Mouse (Mus musculus): ENCODE measurements around the gene Mast1. TPM values are rescaled to one million over a fixed set of nuclear protein-coding genes. Genes with fewer than 3 reads are reported as not detected.
A peak's percentile ranks its signal among the peaks of the same experiment; 100 is the strongest.

Mast1 gene
- total and polyA plus RNA-seq, 3 experiments: 0.21 to 0.34 TPM; not detected in 1

DNA sequence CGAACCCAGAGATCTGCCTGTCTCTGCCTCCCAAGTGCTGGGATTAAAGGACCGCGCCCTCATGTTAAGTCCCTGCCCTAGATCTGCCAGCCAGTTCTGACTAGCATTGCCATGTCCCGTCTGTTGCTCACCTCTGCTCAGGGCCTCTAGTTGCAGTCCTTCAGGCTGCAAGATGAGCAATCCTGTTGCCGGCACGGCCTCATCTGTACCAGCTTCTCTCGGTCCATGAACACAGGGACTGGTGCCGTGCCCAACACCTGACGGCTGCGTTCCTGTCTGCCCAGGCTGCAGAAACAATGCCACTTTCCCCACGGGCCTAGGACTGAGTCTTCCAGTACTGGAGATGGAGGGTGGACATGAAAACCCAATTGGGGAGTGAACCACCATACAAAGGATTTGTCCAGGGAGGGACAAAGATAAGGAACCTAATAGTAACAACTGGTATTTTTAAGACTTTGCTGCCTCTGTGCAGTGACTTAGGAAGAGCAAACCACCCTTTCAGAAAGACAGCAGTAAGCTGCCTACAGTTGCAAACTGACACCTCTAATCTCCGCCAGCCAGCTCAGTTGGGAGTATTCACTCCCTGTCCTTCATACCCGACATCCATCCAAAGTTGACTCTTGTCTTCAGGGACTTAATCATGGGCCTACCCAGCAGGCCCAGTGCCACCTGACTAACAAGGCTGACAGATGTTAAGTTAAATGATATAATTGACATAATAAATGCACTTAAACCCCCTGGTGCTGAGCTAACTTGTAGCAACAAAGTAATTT, 30.6 kb upstream of the Mast1 start:
- H3K27ac ChIP-seq (ENCODE audit: insufficient read depth, low read depth): no peak overlapping the region
- DNase-seq (ENCODE audit: extremely low read depth): no peak
- H3K9ac ChIP-seq (ENCODE audit: insufficient read depth, low read depth): no peak overlapping the region; the same call in 1 of the 2 replicates
- TF ChIP-seq ZMIZ1 (IDR thresholded peaks at IDR 0.05; ENCODE audit: low read depth, low read length) (no peak), CHD1 (IDR thresholded peaks at IDR 0.05; ENCODE audit: low read depth, low read length) (no peak), MAFK (IDR thresholded peaks at IDR 0.05; ENCODE audit: insufficient replicate concordance, low read length) (no peak), EP300 (IDR thresholded peaks at IDR 0.05; ENCODE audit: low read length) (no peak), ZKSCAN1 (IDR thresholded peaks at IDR 0.05; ENCODE audit: borderline replicate concordance, low read depth, low read length) (no peak), ELF1 (IDR thresholded peaks at IDR 0.05; ENCODE audit: low read depth, low read length) (no peak), ZC3H11A (IDR thresholded peaks at IDR 0.05; ENCODE audit: low read depth, low read length) (no peak)
- dilution Hi-C loops (cut with MboI; ENCODE audit: extremely low pct_ligation_motif_present, extremely low pct_unique_long_range_greater_than_20kb, low sequenced_read_pairs): no loop called here
- H3K4me1 ChIP-seq (ENCODE audit: control insufficient read depth in 1 of 2, insufficient read depth in 2 of 2): peaks cover 18 to 50% of the 10 kb centered on the region in 2 experiments
- in situ Hi-C loops (cut with MboI; ENCODE audit: low pct_ligation_motif_present, low pct_unique_long_range_greater_than_20kb, low sequenced_read_pairs): no loop called here
- H3K27me3 ChIP-seq (replicated peaks): no peaks in the 10 kb centered on the region
- peaks cover 9% of the 10 kb centered on the region for H3K79me2 ChIP-seq (replicated peaks; ENCODE audit: control insufficient read depth, extremely low read depth, insufficient read depth, poor library complexity, severe bottlenecking)
- H3K4me3 ChIP-seq (replicated peaks in 1 of 3; ENCODE audit: low read depth in 2 of 3, low read length in 2 of 3, poor library complexity in 1 of 3): peak overlapping the region in 1 of 3 experiments; percentile 90
- no peaks in the 10 kb centered on the region for H3K9me3 ChIP-seq (replicated peaks; ENCODE audit: low read length)
- peaks cover 15 to 34% of the 10 kb centered on the region in 2 experiments for H3K36me3 ChIP-seq (replicated peaks in 1 of 2; ENCODE audit: control insufficient read depth in 1 of 2, insufficient read depth in 1 of 2, low read length in 1 of 2)
- H3K4me2 ChIP-seq (ENCODE audit: insufficient read depth, low read depth, poor library complexity, severe bottlenecking): no peak overlapping the region; the same call in 1 of the 2 replicates

DNA sequence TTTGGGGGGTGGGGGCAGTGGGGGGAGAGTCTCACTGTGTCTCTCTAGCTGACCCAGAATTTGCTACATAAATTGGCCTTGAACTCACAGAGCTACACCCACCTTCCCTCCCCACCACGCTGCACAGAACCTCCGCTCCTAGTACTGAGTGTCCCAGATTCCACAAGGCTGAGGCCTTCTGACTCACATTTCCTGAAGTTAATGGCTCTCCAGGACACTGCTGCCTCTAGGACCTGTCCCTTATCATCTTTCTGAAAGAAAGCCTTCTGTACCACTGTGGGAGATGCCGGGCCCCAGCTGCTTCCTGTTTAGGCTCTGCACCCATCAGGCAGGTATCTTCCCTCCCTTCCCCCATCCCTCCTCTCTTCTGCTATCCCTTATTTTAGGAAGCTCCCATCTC, 29.4 kb upstream of the Mast1 start:
- H3K27me3 ChIP-seq (replicated peaks): no peaks in the 10 kb centered on the region
- peaks cover 9% of the 10 kb centered on the region for H3K79me2 ChIP-seq (replicated peaks; ENCODE audit: control insufficient read depth, extremely low read depth, insufficient read depth, poor library complexity, severe bottlenecking)
- in situ Hi-C loops (cut with MboI; ENCODE audit: low pct_ligation_motif_present, low pct_unique_long_range_greater_than_20kb, low sequenced_read_pairs) (no loop called here), dilution Hi-C loops (cut with MboI; ENCODE audit: extremely low pct_ligation_motif_present, extremely low pct_unique_long_range_greater_than_20kb, low sequenced_read_pairs) (no loop called here)
- H3K9me3 ChIP-seq (replicated peaks; ENCODE audit: low read length): no peaks in the 10 kb centered on the region
- peaks cover 18 to 50% of the 10 kb centered on the region in 2 experiments for H3K4me1 ChIP-seq (ENCODE audit: control insufficient read depth in 1 of 2, insufficient read depth in 2 of 2)
- peaks cover 19 to 37% of the 10 kb centered on the region in 2 experiments for H3K36me3 ChIP-seq (replicated peaks in 1 of 2; ENCODE audit: control insufficient read depth in 1 of 2, insufficient read depth in 1 of 2, low read length in 1 of 2)
- no peak overlapping the region for H3K4me3 ChIP-seq (replicated peaks in 1 of 3; ENCODE audit: low read depth in 2 of 3, low read length in 2 of 3, poor library complexity in 1 of 3)
- TF ChIP-seq ZMIZ1 (IDR thresholded peaks at IDR 0.05; ENCODE audit: low read depth, low read length) (no peak), ZKSCAN1 (IDR thresholded peaks at IDR 0.05; ENCODE audit: borderline replicate concordance, low read depth, low read length) (no peak), MXI1 (IDR thresholded peaks at IDR 0.05; ENCODE audit: low read depth, low read length) (0 out of 2 replicates have a peak, but pooled peaks have one; percentile 28)
- no peak overlapping the region for H3K9ac ChIP-seq (ENCODE audit: insufficient read depth, low read depth)
- DNase-seq (ENCODE audit: extremely low read depth): no peak
- H3K27ac ChIP-seq (ENCODE audit: insufficient read depth, low read depth): 0 out of 2 replicates have a peak overlapping the region, but pooled peaks have one; percentile 15
- H3K4me2 ChIP-seq (ENCODE audit: insufficient read depth, low read depth, poor library complexity, severe bottlenecking): peak overlapping the region; percentile 29; the same call in 1 of the 2 replicates

DNA sequence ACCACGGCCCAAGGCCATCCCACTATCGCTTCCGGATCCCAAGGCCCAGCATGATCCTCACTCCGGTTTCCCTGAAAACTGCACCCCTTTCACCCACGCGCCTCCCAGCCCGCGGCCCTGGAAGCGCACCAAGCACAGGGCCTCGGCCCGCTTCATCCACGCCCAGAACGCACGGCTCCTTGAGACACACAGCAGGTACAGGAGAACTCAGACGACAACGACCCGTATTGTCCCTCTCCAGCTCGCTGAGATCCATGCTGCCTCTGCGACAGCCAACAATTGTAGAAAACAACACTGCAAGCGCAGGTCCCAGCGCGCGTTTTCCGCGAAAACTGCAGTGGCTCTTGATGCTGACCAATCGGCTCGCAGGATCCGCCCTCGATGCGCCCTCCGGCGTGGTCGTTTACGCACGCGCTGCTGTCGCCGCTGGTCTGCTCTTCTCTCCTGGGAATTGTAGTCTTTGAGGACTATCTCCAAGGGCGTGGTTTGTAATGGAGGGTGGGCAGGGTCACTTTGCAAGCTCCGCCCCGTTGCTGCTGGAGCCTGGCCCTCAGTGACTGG, 28.7 kb upstream of the Mast1 start:
- peak; percentile 97 for DNase-seq (ENCODE audit: extremely low read depth)
- in situ Hi-C loops (cut with MboI; ENCODE audit: low pct_ligation_motif_present, low pct_unique_long_range_greater_than_20kb, low sequenced_read_pairs) (no loop called here), dilution Hi-C loops (cut with MboI; ENCODE audit: extremely low pct_ligation_motif_present, extremely low pct_unique_long_range_greater_than_20kb, low sequenced_read_pairs) (no loop called here)
- TF ChIP-seq POLR2AphosphoS2 (IDR thresholded peaks at IDR 0.05; ENCODE audit: low read depth, low read length): no peak
- no peak for TF ChIP-seq CHD1 (IDR thresholded peaks at IDR 0.05; ENCODE audit: low read depth, low read length)
- TF ChIP-seq TBP (conservative IDR thresholded peaks at IDR 0.05; ENCODE audit: low read depth, low read length): peak; percentile 69
- TF ChIP-seq E2F4 (IDR thresholded peaks at IDR 0.05; ENCODE audit: insufficient replicate concordance, low read depth, low read length): peak; percentile 65; the same call in 1 of the 2 replicates
- TF ChIP-seq SIN3A (IDR thresholded peaks at IDR 0.05; ENCODE audit: low read length): peak; percentile 84
- peak; percentile 16; the same call in 1 of the 2 replicates for TF ChIP-seq ETS1 (conservative IDR thresholded peaks at IDR 0.05; ENCODE audit: low read depth, low read length)
- TF ChIP-seq ZC3H11A (IDR thresholded peaks at IDR 0.05; ENCODE audit: low read depth, low read length): no peak
- peak; percentile 84; the same call in 1 of the 2 replicates for TF ChIP-seq KAT2A (IDR thresholded peaks at IDR 0.05; ENCODE audit: insufficient replicate concordance, low read length)
- TF ChIP-seq NELFE (IDR thresholded peaks at IDR 0.05; ENCODE audit: low read depth, low read length): peak; percentile 64
- no peak for TF ChIP-seq CTCF (conservative IDR thresholded peaks at IDR 0.05 in 1 of 2, IDR thresholded peaks at IDR 0.05 in 1 of 2; ENCODE audit: low read depth in 2 of 2, low read length in 2 of 2)
- TF ChIP-seq MXI1 (IDR thresholded peaks at IDR 0.05; ENCODE audit: low read depth, low read length): peak; percentile 91
- TF ChIP-seq CHD2 (IDR thresholded peaks at IDR 0.05; ENCODE audit: low read length): no peak; the same call in 1 of the 2 replicates
- TF ChIP-seq POLR2A (IDR thresholded peaks at IDR 0.05; ENCODE audit: low read depth, low read length): peak; percentile 81
- peak; percentile 40; the same call in 1 of the 2 replicates for TF ChIP-seq IRF4 (IDR thresholded peaks at IDR 0.05; ENCODE audit: low read depth, low read length)
- TF ChIP-seq SMC3 (IDR thresholded peaks at IDR 0.05; ENCODE audit: low read depth, low read length): no peak
- TF ChIP-seq HCFC1 (IDR thresholded peaks at IDR 0.05; ENCODE audit: low read depth, low read length): peak; percentile 92
- TF ChIP-seq UBTF (IDR thresholded peaks at IDR 0.05; ENCODE audit: low read depth, low read length): no peak
- peak; percentile 34; the same call in 1 of the 2 replicates for TF ChIP-seq ZMIZ1 (IDR thresholded peaks at IDR 0.05; ENCODE audit: low read depth, low read length)

More for the DNA sequence above, 28.7 kb upstream of the Mast1 start:
- Histone ChIP-seq H3K4me2 (ENCODE audit: insufficient read depth, low read depth, poor library complexity, severe bottlenecking) (peak overlapping the region; percentile 54), H3K9ac (ENCODE audit: insufficient read depth, low read depth) (peak overlapping the region; percentile 39; the same call in 1 of the 2 replicates), H3K36me3 (replicated peaks in 1 of 2; ENCODE audit: control insufficient read depth in 1 of 2, insufficient read depth in 1 of 2, low read length in 1 of 2) (peaks cover 16 to 37% of the 10 kb centered on the region in 2 experiments), H3K9me3 (replicated peaks; ENCODE audit: low read length) (no peaks in the 10 kb centered on the region), H3K79me2 (replicated peaks; ENCODE audit: control insufficient read depth, extremely low read depth, insufficient read depth, poor library complexity, severe bottlenecking) (peaks cover 9% of the 10 kb centered on the region), H3K27ac (ENCODE audit: insufficient read depth, low read depth) (peak overlapping the region; percentile 58), H3K4me3 (replicated peaks in 1 of 3; ENCODE audit: low read depth in 2 of 3, low read length in 2 of 3, poor library complexity in 1 of 3) (peak overlapping the region; percentile 70 to 75 (median 73)), H3K27me3 (replicated peaks) (no peaks in the 10 kb centered on the region), H3K4me1 (ENCODE audit: control insufficient read depth in 1 of 2, insufficient read depth in 2 of 2) (peaks cover 17 to 46% of the 10 kb centered on the region in 2 experiments)

Measured in CH12.LX (cell line).